Mouse (Mus musculus) monocyte, adult 2 months (primary cell): ENCODE results near the gene Fxyd2.

ENCODE experiments used
- DNase-seq, 2 experiments: peaks; one replicate each; pipeline ENCODE4 v3.0.0; 2022; ENCODE audit warnings: low spot score in 2 of 2, low read depth in 1 of 2

The Fxyd2 gene

GRCm38 (mm10) chr9:45389596-45389995 lies 9.9 kb upstream of the Fxyd2 start:
- DNase-seq = no peak

- no peak for DNase-seq
These were observed 8.2 kb upstream of the Fxyd2 start for GRCm38 (mm10) chr9:45391299-45391698.

GRCm38 (mm10) chr9:45395218-45395617 lies 4.3 kb upstream of the Fxyd2 start:
- no peak for DNase-seq

- no peak for DNase-seq
These were observed 3.7 kb upstream of the Fxyd2 start for GRCm38 (mm10) chr9:45395796-45396195.

- DNase-seq = no peak
These were observed 1.1 kb upstream of the Fxyd2 start for GRCm38 (mm10) chr9:45398336-45398735.

GRCm38 (mm10) chr9:45401851-45402250 lies 2.4 kb downstream of the Fxyd2 start:
- no peak for DNase-seq

- no peak for DNase-seq
These were observed 3.5 kb downstream of the Fxyd2 start for GRCm38 (mm10) chr9:45402957-45403356.

GRCm38 (mm10) chr9:45405694-45406093 lies 6.2 kb downstream of the Fxyd2 start:
- no peak for DNase-seq

- no peak for DNase-seq
These were observed 7.3 kb downstream of the Fxyd2 start for GRCm38 (mm10) chr9:45406808-45407207.

- DNase-seq = peak in 1 of 2 experiments; percentile 33
These were observed 8.5 kb downstream of the Fxyd2 start for GRCm38 (mm10) chr9:45407706-45408675.

GRCm38 (mm10) chr9:45410193-45410592 lies 10.7 kb downstream of the Fxyd2 start:
- no peak for DNase-seq

GRCm38 (mm10) chr9:45410614-45411013 lies 11.1 kb downstream of the Fxyd2 start:
- DNase-seq = no peak

GRCm38 (mm10) chr9:45411111-45411510 lies 11.6 kb downstream of the Fxyd2 start:
- no peak for DNase-seq

- DNase-seq = no peak
These were observed 12.3 kb downstream of the Fxyd2 start for GRCm38 (mm10) chr9:45411803-45412202.

GRCm38 (mm10) chr9:45412287-45412686 lies 12.8 kb downstream of the Fxyd2 start:
- peak; percentile 57 to 80 for DNase-seq

GRCm38 (mm10) chr9:45412700-45413477 lies 13.4 kb downstream of the Fxyd2 start:
- DNase-seq = no peak

GRCm38 (mm10) chr9:45413478-45414140 lies 14.1 kb downstream of the Fxyd2 start:
- peak in 1 of 2 experiments; percentile 33 for DNase-seq

- DNase-seq = no peak
These were observed 16.4 kb downstream of the Fxyd2 start for GRCm38 (mm10) chr9:45415912-45416311.

- DNase-seq = peak in 1 of 2 experiments; percentile 45
These were observed 17.8 kb downstream of the Fxyd2 start for GRCm38 (mm10) chr9:45417245-45417644.

- no peak for DNase-seq
These were observed 18.8 kb downstream of the Fxyd2 start for GRCm38 (mm10) chr9:45418252-45418651.

- DNase-seq = no peak
These were observed 21.7 kb downstream of the Fxyd2 start for GRCm38 (mm10) chr9:45421209-45421608.
